Mouse (Mus musculus): ENCODE results near the gene Sec22c.
A peak's percentile ranks its signal among the peaks of the same experiment; 100 is the strongest.

Gene Sec22c

GRCm38 (mm10) chr9:121690734-121691133, 14.6 kb downstream of the Sec22c start:
- DNase-seq = no peak

- DNase-seq = no peak
Observed at GRCm38 (mm10) chr9:121690200-121690651, 15.1 kb downstream of the Sec22c start.

- no peak for DNase-seq
Observed at GRCm38 (mm10) chr9:121684702-121685101, 20.6 kb downstream of the Sec22c start.

GRCm38 (mm10) chr9:121682037-121682680, 23.1 kb downstream of the Sec22c start:
- DNase-seq = no peak

GRCm38 (mm10) chr9:121681191-121681590, 24.1 kb downstream of the Sec22c start:
- DNase-seq = no peak

GRCm38 (mm10) chr9:121679549-121679948, 25.7 kb downstream of the Sec22c start:
- DNase-seq = peak; percentile 39

GRCm38 (mm10) chr9:121677476-121677875, 27.8 kb downstream of the Sec22c start:
- no peak for DNase-seq

- DNase-seq = no peak
Observed at GRCm38 (mm10) chr9:121677069-121677468, 28.2 kb downstream of the Sec22c start.

GRCm38 (mm10) chr9:121675556-121675955, 29.7 kb downstream of the Sec22c start:
- no peak for DNase-seq

GRCm38 (mm10) chr9:121675011-121675410, 30.3 kb downstream of the Sec22c start:
- DNase-seq = no peak

GRCm38 (mm10) chr9:121673716-121674115, 31.6 kb downstream of the Sec22c start:
- DNase-seq = no peak

GRCm38 (mm10) chr9:121672311-121672710, 33.0 kb downstream of the Sec22c start:
- DNase-seq = peak; percentile 44

GRCm38 (mm10) chr9:121671300-121671699, 34.0 kb downstream of the Sec22c start:
- DNase-seq = peak; percentile 41

- peak; percentile 58 for DNase-seq
Observed at GRCm38 (mm10) chr9:121669348-121669791, 35.9 kb downstream of the Sec22c start.

GRCm38 (mm10) chr9:121667822-121668221, 37.5 kb downstream of the Sec22c start:
- no peak for DNase-seq

GRCm38 (mm10) chr9:121666957-121667630, 38.2 kb downstream of the Sec22c start:
- DNase-seq = no peak

- no peak for DNase-seq
Observed at GRCm38 (mm10) chr9:121664104-121664503, 41.2 kb downstream of the Sec22c start.

- no peak for DNase-seq
Observed at GRCm38 (mm10) chr9:121663467-121663866, 41.8 kb downstream of the Sec22c start.

GRCm38 (mm10) chr9:121659791-121660190, 45.5 kb downstream of the Sec22c start:
- DNase-seq = no peak

- no peak for DNase-seq
Observed at GRCm38 (mm10) chr9:121658248-121658647, 47.0 kb downstream of the Sec22c start.

- no peak for DNase-seq
Observed at GRCm38 (mm10) chr9:121657143-121657542, 48.1 kb downstream of the Sec22c start.

GRCm38 (mm10) chr9:121656322-121656721, 49.0 kb downstream of the Sec22c start:
- DNase-seq = no peak

GRCm38 (mm10) chr9:121653668-121654067, 51.6 kb downstream of the Sec22c start:
- DNase-seq = no peak

GRCm38 (mm10) chr9:121647026-121647425, 58.3 kb downstream of the Sec22c start:
- DNase-seq = no peak
